ENCODE assay signal across 12 mouse cellular contexts in genomic region chr6:88899628-88900027, GRCm38 (mm10).
"Had no signal": no experiment of that assay in that cellular context is flagged by ENCODE, and none has a peak within 500 bp of the region (broad histone marks: within the 10 kb centered on the region; RNA-seq: fewer than 3 reads in every experiment).

No protein-coding gene starts in this region.

- ATAC-seq: midbrain, embryonic 16.5 days had no signal

- H3K9me3 ChIP-seq: lung, embryonic 15.5 days; stomach, embryonic 15.5 days had no signal

- H3K27ac ChIP-seq: lung, embryonic 15.5 days had no signal

- H3K9ac ChIP-seq: stomach, embryonic 15.5 days had no signal

- H3K4me3 ChIP-seq: layer of hippocampus, adult 2 months; stomach, embryonic 15.5 days had no signal

- DNase-seq: kidney, adult 18-20 months; kidney, postnatal 10 days; kidney, postnatal 4 days; left cerebral cortex, postnatal 4 days; lung, postnatal 14 days; right cerebral cortex, postnatal 14 days; thymus, adult 2 months; thymus, postnatal 25 days had no signal

- H3K27me3 ChIP-seq: lung, embryonic 15.5 days; stomach, embryonic 15.5 days had no signal
